Mouse (Mus musculus): ENCODE results near the gene Olfr638. TPM values are rescaled to one million over a fixed set of nuclear protein-coding genes. Genes with fewer than 3 reads are reported as not detected.
"Not testable (repeated sequence)": the region's sequence is repeated elsewhere in the genome, so short reads cannot be mapped to it uniquely, and the experiment has no call there.

Olfr638 gene
- not detected in 2 replicates for polyA plus RNA-seq (2016; fragmentation: Nextera tagmentation; extraction: Ambion mirVana)

GRCm38 (mm10) chr7:103998446-103998845, at the start of gene Olfr638:
Gene Olfr638, plus strand, starts transcription at chr7:103998746.
- H3K27me3 ChIP-seq (replicated peaks; ENCODE audit: low read depth, poor library complexity, severe bottlenecking): no peaks in the 10 kb centered on the region
- H3K4me3 ChIP-seq: no peak within 1 kb of the TSS
- no peaks in the 10 kb centered on the region for H3K9me3 ChIP-seq
- DNase-seq (ENCODE audit: low spot score): no peak
- no peaks in the 10 kb centered on the region for H3K36me3 ChIP-seq (replicated peaks)
- H3K27ac ChIP-seq (replicated peaks): no peak within 1 kb of the TSS
- H3K4me1 ChIP-seq: no peaks in the 10 kb centered on the region

- not testable (repeated sequence) for H3K4me3 ChIP-seq; H3K36me3 ChIP-seq (replicated peaks); H3K4me1 ChIP-seq; H3K27me3 ChIP-seq (replicated peaks; ENCODE audit: low read depth, poor library complexity, severe bottlenecking); H3K9me3 ChIP-seq; H3K27ac ChIP-seq (replicated peaks); DNase-seq (ENCODE audit: low spot score)
- WGBS: 95% methylated on average over 22 of the region's 22 CpGs
Observed at GRCm38 (mm10) chr7:103966873-103967272, 31.7 kb upstream of the Olfr638 start.

- Histone ChIP-seq H3K4me1 (no peaks in the 10 kb centered on the region), H3K27ac (replicated peaks) (no peak within 1 kb of the TSS), H3K4me3 (no peak within 1 kb of the TSS), H3K27me3 (replicated peaks; ENCODE audit: low read depth, poor library complexity, severe bottlenecking) (no peaks in the 10 kb centered on the region), H3K9me3 (no peaks in the 10 kb centered on the region), H3K36me3 (replicated peaks) (no peaks in the 10 kb centered on the region)
- no peak for DNase-seq (ENCODE audit: low spot score)
- 76% methylated on average over 1 of the region's 1 CpGs for WGBS
Observed at GRCm38 (mm10) chr7:103970852-103971251, 27.7 kb upstream of the Olfr638 start, which contains the start of gene Olfr635. Gene Olfr635, plus strand, starts transcription at chr7:103971152.

DNA sequence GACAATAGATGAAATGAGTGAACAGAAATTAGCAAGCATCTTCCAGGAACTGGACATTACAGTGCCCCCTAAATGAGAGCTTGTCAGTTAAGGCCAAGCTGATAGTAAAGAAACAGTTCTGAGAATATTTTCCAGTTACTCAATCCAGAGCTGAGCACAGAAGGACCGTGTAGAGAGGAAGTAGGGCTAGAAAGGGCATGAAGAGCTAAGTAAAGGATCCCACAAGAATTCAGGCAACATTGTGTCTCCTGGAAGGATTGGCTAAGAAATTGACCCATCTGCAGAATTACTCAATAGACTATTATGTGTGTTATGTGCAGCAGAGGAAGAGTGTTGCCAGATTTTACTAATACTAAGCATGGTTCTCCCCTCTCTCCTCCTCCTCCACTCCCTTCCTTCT, 26.8 kb upstream of the Olfr638 start:
- no peaks in the 10 kb centered on the region for H3K4me1 ChIP-seq
- no peaks in the 10 kb centered on the region for H3K27me3 ChIP-seq (replicated peaks; ENCODE audit: low read depth, poor library complexity, severe bottlenecking)
- H3K36me3 ChIP-seq (replicated peaks): no peaks in the 10 kb centered on the region
- H3K9me3 ChIP-seq: no peaks in the 10 kb centered on the region
- no peak overlapping the region for H3K27ac ChIP-seq (replicated peaks)
- no peak for DNase-seq (ENCODE audit: low spot score)
- 80% methylated on average over 1 of the region's 1 CpGs for WGBS
- H3K4me3 ChIP-seq: no peak overlapping the region

DNA sequence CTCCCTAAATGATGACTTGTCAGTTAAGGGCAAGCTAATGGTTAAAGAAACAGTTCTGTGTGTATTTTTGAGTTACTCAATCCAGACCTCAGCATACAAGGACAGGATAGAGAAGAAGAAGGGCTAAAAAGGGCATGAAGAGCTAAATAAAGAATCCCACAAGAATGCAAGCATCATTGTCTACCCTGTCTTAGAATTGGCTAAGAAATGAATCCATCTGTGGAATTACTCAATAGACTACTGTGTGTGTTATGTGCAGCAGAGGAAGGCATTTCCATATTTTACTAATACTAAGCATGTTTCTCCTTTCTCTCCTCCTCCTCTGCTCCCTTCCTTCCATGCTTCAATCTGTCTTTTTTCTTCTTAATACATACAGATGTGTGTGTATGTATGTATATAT, 578 bp downstream of the Olfr638 start:
- no peak overlapping the region for H3K27ac ChIP-seq (replicated peaks)
- H3K9me3 ChIP-seq: no peaks in the 10 kb centered on the region
- H3K36me3 ChIP-seq (replicated peaks): no peaks in the 10 kb centered on the region
- no peak overlapping the region for H3K4me3 ChIP-seq
- H3K27me3 ChIP-seq (replicated peaks; ENCODE audit: low read depth, poor library complexity, severe bottlenecking): no peaks in the 10 kb centered on the region
- no peak for DNase-seq (ENCODE audit: low spot score)
- no peaks in the 10 kb centered on the region for H3K4me1 ChIP-seq

- H3K4me3 ChIP-seq: no peak within 1 kb of the TSS
- H3K4me1 ChIP-seq: no peaks in the 10 kb centered on the region
- H3K27me3 ChIP-seq (replicated peaks; ENCODE audit: low read depth, poor library complexity, severe bottlenecking): no peaks in the 10 kb centered on the region
- H3K9me3 ChIP-seq: no peaks in the 10 kb centered on the region
- no peak for DNase-seq (ENCODE audit: low spot score)
- H3K36me3 ChIP-seq (replicated peaks): no peaks in the 10 kb centered on the region
- no peak within 1 kb of the TSS for H3K27ac ChIP-seq (replicated peaks)
Observed at GRCm38 (mm10) chr7:104017203-104017602, 18.7 kb downstream of the Olfr638 start, which contains the start of gene Olfr639. Gene Olfr639, minus strand, starts transcription at chr7:104017303.

DNA sequence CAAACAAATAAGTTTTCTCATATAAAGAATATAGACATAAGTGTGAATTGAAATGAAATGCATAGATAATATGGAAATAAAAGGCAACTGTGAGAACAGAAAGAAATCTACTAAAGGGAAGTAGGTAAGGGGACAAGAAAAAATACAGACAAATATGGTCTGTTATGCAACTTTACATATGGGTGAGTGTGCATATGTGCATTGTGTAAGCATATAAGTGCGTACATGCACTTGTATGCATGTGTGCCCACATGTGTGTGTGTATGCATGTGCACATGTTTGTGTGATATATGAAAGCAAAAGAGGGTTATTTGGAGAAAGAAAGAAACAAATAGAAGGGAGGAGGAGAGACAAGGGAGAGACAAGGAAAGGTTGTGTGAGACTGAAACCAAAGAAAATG, 20.4 kb downstream of the Olfr638 start:
- DNase-seq (ENCODE audit: low spot score): no peak
- H3K27ac ChIP-seq (replicated peaks): no peak overlapping the region
- WGBS: 89% methylated on average over 1 of the region's 1 CpGs
- H3K36me3 ChIP-seq (replicated peaks): no peaks in the 10 kb centered on the region
- no peaks in the 10 kb centered on the region for H3K9me3 ChIP-seq
- no peaks in the 10 kb centered on the region for H3K4me1 ChIP-seq
- H3K27me3 ChIP-seq (replicated peaks; ENCODE audit: low read depth, poor library complexity, severe bottlenecking): no peaks in the 10 kb centered on the region
- H3K4me3 ChIP-seq: no peak overlapping the region

DNA sequence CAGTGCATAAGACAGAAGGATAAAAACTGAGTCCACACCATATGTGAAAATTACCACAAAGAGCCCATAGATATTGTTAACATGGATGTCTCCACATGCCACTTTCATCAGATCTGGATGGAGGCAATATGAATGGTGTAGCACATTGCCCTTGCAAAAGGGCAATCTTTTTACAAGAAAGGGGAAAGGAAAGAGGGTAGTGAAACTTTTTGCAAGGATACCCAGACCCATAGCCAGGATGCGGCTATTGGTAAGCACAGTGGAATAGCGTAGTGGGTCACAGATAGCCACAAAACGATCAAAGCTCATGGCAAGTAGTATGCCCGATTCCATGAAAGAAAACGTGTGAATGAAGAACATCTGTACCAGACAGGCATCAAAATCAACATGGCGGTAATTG, 23.1 kb downstream of the Olfr638 start:
- Histone ChIP-seq H3K36me3 (replicated peaks) (no peaks in the 10 kb centered on the region), H3K27ac (replicated peaks) (no peak overlapping the region), H3K4me1 (no peaks in the 10 kb centered on the region), H3K27me3 (replicated peaks; ENCODE audit: low read depth, poor library complexity, severe bottlenecking) (no peaks in the 10 kb centered on the region), H3K9me3 (no peaks in the 10 kb centered on the region), H3K4me3 (no peak overlapping the region)
- 88% methylated on average over 6 of the region's 6 CpGs for WGBS
- no peak for DNase-seq (ENCODE audit: low spot score)

DNA sequence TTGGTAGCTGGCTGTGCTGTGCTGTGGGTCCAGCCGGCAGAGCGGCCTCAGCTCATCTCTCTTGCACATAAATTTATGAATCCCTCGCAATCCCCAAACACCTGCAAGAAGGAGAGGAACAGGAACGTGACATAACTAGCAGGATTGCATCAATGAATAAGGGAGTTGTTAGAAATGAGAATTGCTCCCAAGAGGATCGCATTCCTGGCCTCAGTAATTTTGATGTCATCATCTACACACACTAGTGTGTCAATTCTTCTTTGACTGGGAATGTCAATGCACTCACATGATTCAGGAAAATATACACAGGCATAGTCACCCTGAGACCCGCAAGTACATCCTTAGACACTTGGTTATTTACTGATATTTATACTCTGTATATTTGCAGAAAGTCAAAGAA, 26.9 kb downstream of the Olfr638 start, which contains the start of gene Olfr640:
Olfr640 (minus strand) TSS at position 101 of the 400 bp plus-strand sequence.
- H3K4me1 ChIP-seq: no peaks in the 10 kb centered on the region
- H3K36me3 ChIP-seq (replicated peaks): no peaks in the 10 kb centered on the region
- 87% methylated on average over 6 of the region's 6 CpGs for WGBS
- no peaks in the 10 kb centered on the region for H3K9me3 ChIP-seq
- H3K27ac ChIP-seq (replicated peaks): no peak within 1 kb of the TSS
- no peak for DNase-seq (ENCODE audit: low spot score)
- H3K4me3 ChIP-seq: no peak within 1 kb of the TSS
- H3K27me3 ChIP-seq (replicated peaks; ENCODE audit: low read depth, poor library complexity, severe bottlenecking): no peaks in the 10 kb centered on the region

GRCm38 (mm10) chr7:104026978-104027377, 28.4 kb downstream of the Olfr638 start:
- DNase-seq (ENCODE audit: low spot score): no peak
- WGBS: 79% methylated on average over 3 of the region's 3 CpGs
- H3K4me1 ChIP-seq: no peaks in the 10 kb centered on the region
- H3K27me3 ChIP-seq (replicated peaks; ENCODE audit: low read depth, poor library complexity, severe bottlenecking): no peaks in the 10 kb centered on the region
- no peaks in the 10 kb centered on the region for H3K9me3 ChIP-seq
- no peak overlapping the region for H3K27ac ChIP-seq (replicated peaks)
- H3K36me3 ChIP-seq (replicated peaks): no peaks in the 10 kb centered on the region
- H3K4me3 ChIP-seq: no peak overlapping the region

DNA sequence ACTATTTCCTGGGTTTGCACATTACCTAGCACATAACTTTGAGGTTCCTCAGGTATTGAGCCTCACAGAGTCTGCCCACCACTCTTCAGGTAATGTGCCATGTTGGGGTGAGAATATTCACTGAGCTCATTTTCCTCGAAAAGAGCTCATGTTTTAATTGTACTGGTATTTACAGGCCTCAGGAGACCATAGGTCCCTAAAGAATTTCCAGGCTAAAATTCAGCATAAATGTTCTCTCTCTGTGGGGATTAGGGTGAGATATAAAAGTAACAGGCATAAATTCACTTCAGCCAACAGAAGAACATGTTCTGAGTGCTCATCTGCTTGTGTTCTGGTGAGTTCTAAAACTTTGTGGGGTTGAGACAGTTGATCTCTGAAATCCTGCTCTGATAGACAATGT, 36.6 kb downstream of the Olfr638 start, which contains the start of gene Olfr641:
Olfr641 (plus strand) TSS at position 301 of the 400 bp plus-strand sequence.
- no peak for DNase-seq (ENCODE audit: low spot score)
- Histone ChIP-seq H3K4me3 (no peak within 1 kb of the TSS), H3K27ac (replicated peaks) (no peak within 1 kb of the TSS), H3K27me3 (replicated peaks; ENCODE audit: low read depth, poor library complexity, severe bottlenecking) (no peaks in the 10 kb centered on the region), H3K9me3 (no peaks in the 10 kb centered on the region), H3K36me3 (replicated peaks) (no peaks in the 10 kb centered on the region), H3K4me1 (no peaks in the 10 kb centered on the region)
- 75% methylated on average over 1 of the region's 1 CpGs for WGBS

DNA sequence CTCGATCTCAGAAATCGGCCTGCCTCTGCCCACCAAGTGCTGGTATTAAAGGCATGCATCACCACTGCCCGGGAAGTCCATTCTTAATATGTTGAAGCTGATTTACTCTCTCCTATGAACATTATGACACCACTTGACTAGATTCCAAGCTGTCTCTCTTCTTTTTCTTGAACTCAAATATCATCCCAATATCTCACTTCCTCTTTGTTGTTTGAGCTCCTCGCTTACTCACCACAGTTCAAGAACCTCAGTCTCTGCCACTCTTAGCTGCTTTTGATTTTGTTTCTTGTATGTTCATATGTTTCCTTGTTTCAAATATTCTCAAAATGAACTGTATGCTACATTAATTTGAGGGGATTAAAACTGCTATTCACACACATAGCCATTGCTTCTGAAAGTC, 52.2 kb downstream of the Olfr638 start:
- H3K9me3 ChIP-seq: no peaks in the 10 kb centered on the region
- no peaks in the 10 kb centered on the region for H3K36me3 ChIP-seq (replicated peaks)
- H3K4me1 ChIP-seq: no peaks in the 10 kb centered on the region
- H3K27me3 ChIP-seq (replicated peaks; ENCODE audit: low read depth, poor library complexity, severe bottlenecking): no peaks in the 10 kb centered on the region
- H3K4me3 ChIP-seq: no peak overlapping the region
- WGBS: 88% methylated on average over 4 of the region's 4 CpGs
- no peak for DNase-seq (ENCODE audit: low spot score)
- no peak overlapping the region for H3K27ac ChIP-seq (replicated peaks)

GRCm38 (mm10) chr7:104052566-104052965, 54.0 kb downstream of the Olfr638 start, which contains the start of gene Olfr642:
Gene Olfr642, minus strand, starts transcription at chr7:104052666.
- no peaks in the 10 kb centered on the region for H3K36me3 ChIP-seq (replicated peaks)
- no peak for DNase-seq (ENCODE audit: low spot score)
- H3K27ac ChIP-seq (replicated peaks): no peak within 1 kb of the TSS
- no peak within 1 kb of the TSS for H3K4me3 ChIP-seq
- no peaks in the 10 kb centered on the region for H3K4me1 ChIP-seq
- 86% methylated on average over 1 of the region's 1 CpGs for WGBS
- H3K9me3 ChIP-seq: no peaks in the 10 kb centered on the region
- H3K27me3 ChIP-seq (replicated peaks; ENCODE audit: low read depth, poor library complexity, severe bottlenecking): no peaks in the 10 kb centered on the region
